Mouse (Mus musculus) WW6 (cell line): Measurements from ENCODE around the gene Pex16.

Experiments
- DNase-seq: peaks from one replicate; pipeline ENCODE4 v3.0.0-alpha.2; 2013; ENCODE audit warnings: low read depth, low spot score

Pex16 gene

GRCm38 (mm10) chr2:92370375-92370774, 4.1 kb upstream of the Pex16 start:
- no peak for DNase-seq

DNA sequence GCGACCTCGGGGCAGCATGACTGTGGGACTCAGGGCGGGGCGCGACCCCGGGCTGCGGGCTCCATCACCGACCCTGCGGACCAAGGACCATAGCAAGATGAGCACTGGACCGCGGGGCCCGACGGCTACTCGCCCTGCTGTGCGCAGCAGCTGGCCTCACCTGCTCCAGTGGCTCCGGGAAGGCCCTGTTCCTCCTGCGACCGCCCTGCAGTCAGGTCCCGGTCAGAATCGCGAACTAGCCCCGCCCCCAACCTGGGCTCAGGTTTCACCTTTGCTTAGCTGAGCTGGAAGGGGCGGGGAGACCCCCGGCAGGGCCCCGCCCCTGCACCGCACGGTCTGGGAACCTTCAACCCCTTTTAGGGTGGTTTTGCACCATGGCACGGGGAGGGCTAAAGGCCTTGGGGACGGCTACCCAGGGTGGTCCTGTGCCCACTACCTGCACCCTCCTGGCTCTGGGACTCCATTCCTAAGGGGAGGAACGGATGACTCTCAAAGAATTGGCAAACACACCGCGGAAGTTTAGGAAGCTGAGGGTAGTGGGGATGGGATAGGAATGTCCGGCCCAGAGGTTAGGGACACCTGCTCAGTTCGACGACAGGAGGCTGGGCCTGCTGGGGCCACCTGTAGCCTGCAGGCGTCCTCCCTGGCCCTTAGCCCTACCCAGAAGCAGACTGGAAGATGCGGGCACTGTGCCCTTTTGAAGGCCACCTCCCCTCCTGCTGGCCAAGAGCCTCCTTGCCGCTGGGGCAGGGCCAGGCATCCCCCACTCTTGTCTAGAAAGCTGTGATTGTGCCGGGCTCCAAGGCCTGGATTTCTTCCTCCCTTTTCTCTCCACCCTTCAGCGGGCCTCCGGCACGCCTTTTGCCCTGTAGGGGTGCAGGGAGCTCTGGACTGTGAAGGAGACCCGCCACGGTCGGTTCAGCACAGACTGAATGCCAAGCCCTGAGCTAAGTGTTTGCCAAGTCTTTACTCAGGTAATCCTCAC, 3.4 kb upstream of the Pex16 start:
- peak; percentile 82 for DNase-seq

GRCm38 (mm10) chr2:92371971-92372690, 2.3 kb upstream of the Pex16 start:
- no peak for DNase-seq

DNA sequence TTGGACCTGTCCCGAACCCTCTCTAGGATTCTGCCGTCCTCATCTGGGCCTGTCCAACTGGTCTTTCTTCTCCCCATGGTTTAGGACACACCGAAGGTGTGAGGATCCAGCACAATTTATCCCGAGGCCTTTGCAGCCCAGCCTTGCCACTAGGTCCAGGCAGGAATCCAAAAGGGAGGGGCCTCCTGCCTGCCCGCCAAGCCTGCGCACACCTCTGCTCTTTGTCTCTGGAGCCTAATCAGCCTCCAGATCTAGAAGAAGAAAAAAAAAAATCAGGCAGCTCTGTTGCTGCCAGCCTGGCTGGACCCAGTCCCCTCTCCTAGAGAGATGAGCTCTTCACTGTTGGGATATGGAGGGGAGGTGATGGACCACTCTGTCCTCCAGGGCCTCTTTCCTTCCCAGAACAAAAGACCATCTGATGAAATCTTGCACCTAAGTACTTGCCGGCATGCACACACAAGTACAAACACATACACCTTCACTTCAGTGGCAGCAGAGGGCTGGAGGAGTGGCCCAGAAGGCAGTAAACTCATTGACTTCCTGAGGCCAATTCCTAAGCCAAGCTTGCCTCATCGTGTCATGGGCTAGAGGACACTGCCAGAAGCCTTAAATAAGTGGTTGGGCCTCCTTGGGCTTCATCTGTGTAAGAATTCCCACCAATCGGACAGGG, 1.6 kb upstream of the Pex16 start:
- DNase-seq = no peak

DNA sequence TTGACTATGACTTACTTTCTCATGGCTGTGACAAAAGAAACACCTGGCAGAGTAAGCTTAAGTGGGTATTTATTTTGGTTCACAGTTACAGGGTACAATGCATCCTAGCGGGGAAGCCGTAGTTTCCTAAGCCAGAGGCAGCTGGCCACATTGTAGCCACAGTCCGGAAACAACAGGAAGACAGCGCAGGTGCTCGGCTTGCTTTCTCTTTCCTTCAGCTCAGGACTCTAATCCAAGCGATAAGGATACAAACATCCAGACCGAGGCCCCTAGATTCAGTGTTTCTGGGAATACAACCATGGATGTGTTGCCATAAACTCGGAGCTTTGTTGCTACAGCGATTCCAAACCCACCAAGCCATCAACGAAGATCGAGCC, 1.1 kb upstream of the Pex16 start:
- DNase-seq = no peak

DNA sequence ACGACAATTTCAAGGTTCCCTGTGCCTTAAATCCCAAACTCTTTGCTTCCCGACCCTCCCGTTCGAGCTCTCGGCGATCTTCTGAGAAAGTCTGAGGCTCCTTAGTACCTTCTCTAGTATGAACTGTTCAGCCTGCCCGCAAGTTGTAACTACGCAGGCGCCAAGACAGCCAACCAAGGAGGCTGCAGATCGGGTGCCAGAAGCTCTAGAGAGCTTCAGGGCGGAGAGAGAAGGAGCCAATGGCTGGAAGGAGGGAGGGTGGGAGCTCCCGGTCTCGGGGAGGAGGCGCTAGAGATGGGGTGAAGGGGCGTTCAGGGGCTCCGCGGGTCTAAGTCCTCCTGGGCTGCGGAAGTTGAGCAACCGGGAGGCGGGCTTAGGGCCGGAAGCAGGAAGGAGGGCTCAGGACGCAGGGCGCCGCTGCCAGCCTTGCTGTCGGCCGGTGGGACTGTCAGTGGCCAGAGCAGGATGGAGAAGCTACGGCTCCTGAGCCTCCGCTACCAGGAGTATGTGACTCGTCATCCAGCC, 685 bp downstream of the Pex16 start:
- DNase-seq = peak; percentile 90

DNA sequence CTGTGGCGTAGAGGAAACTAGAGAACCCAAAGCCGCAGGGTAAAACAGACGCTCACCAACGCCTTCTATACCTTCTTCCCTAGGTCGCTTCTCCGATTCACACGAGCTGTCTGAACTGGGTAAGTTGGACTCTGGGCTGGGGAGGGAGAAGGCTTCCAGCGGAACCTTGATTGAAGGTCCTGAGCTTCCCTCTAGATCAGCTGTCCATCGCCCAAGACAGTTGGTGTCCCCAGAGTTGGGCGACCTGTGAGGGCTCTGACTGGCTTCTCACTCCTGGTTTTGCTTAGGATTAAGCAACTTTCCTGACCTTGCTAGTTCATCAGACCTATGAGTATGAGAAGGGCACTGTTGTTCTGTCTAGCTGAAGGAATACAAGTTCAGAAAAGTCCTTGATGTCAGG, 1.3 kb downstream of the Pex16 start:
- DNase-seq = no peak

GRCm38 (mm10) chr2:92376300-92376699, 1.8 kb downstream of the Pex16 start:
- no peak for DNase-seq

DNA sequence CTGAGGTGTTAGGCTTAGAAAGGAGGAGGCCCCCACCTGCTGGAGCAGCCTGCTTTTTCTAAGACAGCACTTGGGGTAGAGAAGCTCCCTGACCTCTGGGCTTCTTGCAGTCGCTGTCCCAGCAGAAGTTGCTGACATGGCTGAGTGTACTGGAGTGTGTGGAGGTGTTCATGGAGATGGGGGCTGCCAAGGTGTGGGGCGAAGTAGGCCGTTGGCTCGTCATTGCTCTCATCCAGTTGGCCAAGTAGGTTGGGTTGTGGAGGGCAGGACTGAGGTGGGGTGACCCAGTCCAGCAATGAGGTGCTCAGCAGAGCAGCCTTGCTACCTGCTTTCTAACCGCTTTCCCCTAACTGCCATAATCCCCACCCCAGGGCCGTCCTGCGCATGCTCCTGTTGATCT, 2.8 kb downstream of the Pex16 start:
- DNase-seq = no peak

GRCm38 (mm10) chr2:92379783-92380494, 5.5 kb downstream of the Pex16 start:
- no peak for DNase-seq

DNA sequence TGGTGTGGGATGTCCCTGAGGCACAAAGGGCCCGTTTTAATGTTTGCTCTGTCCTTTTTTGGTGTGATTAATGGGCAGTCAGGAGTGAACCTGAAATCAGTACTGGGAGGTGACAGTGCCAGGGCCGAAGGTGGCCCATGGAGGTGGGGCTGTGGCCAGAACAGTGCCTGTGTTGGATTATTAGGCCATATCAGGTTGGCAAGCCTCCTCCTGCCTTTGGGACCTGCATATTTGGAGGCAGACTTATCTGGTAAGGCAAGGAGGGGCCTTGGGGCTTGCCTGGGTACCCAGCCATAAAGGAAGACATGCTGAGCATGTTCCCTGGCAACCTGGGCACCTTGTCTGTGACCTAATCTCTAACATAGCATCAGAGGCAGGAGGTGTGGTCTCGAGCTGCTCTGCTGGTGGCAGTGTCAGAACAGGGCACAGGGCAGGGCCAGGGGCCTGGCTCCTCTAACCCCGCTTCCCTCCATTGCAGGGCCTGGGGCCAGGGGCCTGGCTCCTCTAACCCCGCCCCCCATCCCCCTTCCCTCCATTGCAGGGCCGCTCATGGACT, 6.1 kb downstream of the Pex16 start:
- no peak for DNase-seq

- DNase-seq = no peak
Measured at GRCm38 (mm10) chr2:92381161-92381560, 6.7 kb downstream of the Pex16 start.

GRCm38 (mm10) chr2:92381901-92382588, 7.6 kb downstream of the Pex16 start, which contains the start of gene 1700029I15Rik:
Gene 1700029I15Rik (plus strand): TSS chr2:92382538.
- no peak for DNase-seq

DNA sequence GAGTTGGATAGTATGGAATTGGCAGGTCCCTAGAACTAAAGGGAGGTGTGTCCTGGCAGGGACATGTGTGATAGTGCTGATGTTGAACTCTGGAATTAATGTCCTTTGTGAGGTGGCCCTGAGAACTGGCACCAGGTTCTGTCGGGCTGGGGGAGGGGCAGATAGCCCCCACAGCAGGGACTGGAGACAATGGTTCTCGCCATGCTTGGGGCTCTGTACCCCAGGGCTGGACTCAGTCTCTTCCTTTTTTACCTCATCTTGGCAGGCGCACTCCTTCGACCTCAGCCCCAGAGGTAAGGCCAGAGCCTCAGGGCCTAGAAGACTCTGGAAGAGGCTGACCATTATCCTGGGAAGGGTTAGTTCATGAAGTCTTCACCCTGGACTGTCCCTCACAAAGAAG, 8.3 kb downstream of the Pex16 start:
- no peak for DNase-seq

GRCm38 (mm10) chr2:92384101-92384500, 9.6 kb downstream of the Pex16 start:
- no peak for DNase-seq

DNA sequence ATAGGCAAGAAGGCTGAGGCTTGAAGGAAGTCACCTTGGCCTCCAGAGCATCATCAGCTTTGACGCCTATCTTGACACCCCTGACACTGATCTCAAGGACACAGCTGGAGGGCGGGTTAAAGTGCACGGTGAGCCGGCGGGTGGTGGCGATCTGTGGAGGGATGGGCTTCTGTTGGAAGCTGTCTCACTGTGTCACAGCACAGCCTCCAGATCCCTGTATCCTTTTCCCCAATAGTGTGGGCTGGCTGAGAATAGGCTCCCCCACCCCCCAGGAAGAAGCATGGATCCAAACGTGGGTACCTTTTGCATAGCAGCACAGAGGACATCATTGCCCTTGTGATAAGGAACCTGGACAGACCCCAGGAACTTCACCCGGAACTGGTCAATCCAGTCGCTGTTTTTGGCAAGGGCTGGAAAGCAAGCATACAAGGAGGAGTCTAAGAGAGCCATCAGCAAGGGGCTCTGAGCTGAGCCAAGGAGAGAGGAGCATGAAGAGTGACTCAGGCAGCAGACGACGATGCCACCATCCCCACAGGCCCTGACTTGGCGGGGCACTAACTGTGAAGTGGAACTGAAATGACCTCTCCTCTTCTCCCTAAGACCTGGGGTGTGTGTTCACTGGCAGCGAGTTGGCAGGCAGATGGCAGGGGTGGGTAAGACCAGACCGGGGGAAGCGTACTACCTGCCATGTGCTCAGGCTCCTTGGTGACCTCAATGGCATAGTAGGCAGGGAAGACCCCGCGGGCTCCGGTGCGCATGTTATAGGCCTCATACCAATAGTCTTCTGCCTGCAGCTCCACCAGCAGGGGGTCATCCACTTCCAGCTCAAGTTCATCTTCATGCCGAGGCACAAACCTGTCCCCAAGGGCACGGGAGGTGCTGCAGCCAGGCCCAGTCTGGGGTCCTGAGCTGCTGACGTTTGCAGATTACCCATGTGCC, 10.9 kb downstream of the Pex16 start:
- no peak for DNase-seq

DNA sequence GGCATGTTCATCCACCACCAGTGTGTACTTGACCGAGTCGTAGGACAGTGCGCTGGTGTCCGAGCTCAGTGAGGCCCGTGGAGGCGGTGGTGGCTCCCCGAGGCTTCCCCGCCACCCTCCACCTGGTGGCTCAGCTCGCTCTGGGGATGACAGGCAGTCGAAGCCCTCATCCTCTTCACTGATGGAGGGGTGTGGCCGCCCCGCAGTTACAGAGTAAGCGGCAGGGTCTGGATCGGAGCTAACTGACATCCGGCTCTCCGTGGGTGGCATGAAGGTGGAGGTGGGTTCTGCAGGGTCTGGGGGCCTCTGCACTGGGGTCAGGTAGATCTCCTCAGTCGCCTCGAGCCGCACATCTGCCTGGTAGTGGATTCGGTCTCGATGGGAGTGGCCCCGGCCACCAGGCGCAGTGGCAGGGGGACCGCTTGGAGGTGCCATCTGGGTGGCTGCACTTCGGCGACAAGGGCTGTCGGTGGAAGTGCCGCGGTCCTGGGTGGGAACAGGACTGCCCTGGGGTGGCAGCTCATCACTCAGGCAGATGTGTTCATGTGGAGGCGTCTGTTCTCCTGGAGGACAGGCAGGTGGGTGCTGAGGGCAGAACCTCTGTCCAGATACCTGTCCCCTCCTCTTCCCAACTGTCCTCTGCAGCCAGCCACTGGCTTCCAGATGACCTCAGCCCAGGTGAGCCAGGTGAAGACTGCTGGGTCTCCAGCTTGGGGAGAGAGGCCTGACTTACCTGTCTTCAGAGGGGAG, 12.5 kb downstream of the Pex16 start:
- DNase-seq = no peak

DNA sequence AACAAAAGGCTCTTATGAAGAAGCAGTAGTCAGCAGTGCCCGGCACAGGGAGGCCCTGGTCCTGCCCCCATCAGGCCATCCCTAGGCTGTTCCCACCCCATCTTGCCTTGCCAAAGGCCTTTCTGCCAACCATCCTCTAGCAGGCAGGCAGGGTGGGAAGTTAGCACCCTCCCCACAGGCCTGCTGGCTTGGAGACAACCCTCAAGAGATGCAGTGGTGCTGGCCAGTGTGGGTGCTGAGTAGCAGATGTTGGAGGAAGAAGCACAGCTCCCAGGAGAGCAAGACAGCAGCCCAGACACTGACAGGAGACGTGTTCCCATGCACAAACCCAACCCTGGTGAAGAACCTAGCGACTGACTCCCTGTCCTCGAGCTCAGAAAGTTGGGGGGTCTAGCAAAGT, 13.2 kb downstream of the Pex16 start:
- no peak for DNase-seq
